Mouse (Mus musculus): ENCODE results near the gene Galns.

- TF ChIP-seq TAL1 (IDR thresholded peaks at IDR 0.05; ENCODE audit: low read length): no peak
- no peak for TF ChIP-seq GATA1 (IDR thresholded peaks at IDR 0.05; ENCODE audit: low read length)
Observed at GRCm38 (mm10) chr8:122630696-122631095, 19.4 kb upstream of the Galns start.

All from erythroblast, embryonic 14.5 days (primary cell).